1 mouse cellular context compared by ENCODE assay signal in the genomic region with DNA sequence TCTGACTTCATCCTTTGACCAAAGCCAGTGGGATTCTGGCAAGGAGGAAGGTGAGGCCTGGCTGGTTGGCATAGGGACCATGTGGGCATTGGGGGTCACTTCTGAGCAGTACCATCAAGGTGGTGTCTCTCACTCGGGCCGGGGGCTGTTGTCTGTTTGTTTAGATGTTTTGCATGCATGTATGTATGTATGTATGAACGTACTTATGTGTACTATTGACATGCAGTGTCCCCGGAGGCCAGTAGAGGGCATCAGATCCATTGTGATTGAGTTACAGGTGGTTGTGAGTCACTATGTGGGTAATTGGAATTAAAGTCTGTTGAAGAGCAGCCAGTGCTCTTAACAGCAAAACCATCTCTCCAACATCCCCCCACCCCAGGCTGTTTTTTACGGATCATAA.
TF ChIP-seq lines count a peak whose summit lies in the region.

No protein-coding gene starts in this region.

TF ChIP-seq in MEL, 35 proteins besides CTCF, POLR2A, EP300 and RAD21 (continued from another document):
- TF ChIP-seq POLR2AphosphoS5 (IDR thresholded peaks at IDR 0.05; ENCODE audit: borderline replicate concordance, low read depth, low read length) (no peak), MAX (IDR thresholded peaks at IDR 0.05; ENCODE audit: low read length) (no peak), ELF1 (IDR thresholded peaks at IDR 0.05; ENCODE audit: low read depth, low read length) (no peak), ETS1 (IDR thresholded peaks at IDR 0.05; ENCODE audit: low read depth, low read length) (no peak), MAFK (IDR thresholded peaks at IDR 0.05; ENCODE audit: borderline replicate concordance, low read depth, low read length) (no peak)
TF ChIP-seq in MEL: peak in this region for 5.
